Mouse (Mus musculus) lung, embryonic 14.5 days (tissue): Measurements from ENCODE around the gene Cxcl10. TPM values are rescaled to one million over a fixed set of nuclear protein-coding genes. Genes with fewer than 3 reads are reported as not detected.
A peak's percentile ranks its signal among the peaks of the same experiment; 100 is the strongest.

ENCODE experiments used
- ATAC-seq: fragments of 200-750 bp; cut with Nextera tagmentation; 2 replicates; pipeline ENCODE4 v1.8.0; 2017; ENCODE audit warnings: mild to moderate bottlenecking, moderate TSS enrichment, moderate library complexity; ENCODE audit not compliant: insufficient read depth
- DNase-seq: peaks from one replicate; pipeline ENCODE4 v3.0.0-alpha.2; 2015
- H3K27ac ChIP-seq: fragments of 300-500 bp; sonication (generic); 2 replicates; pipeline ENCODE4 v1.5.1; 2014; ENCODE audit warnings: low read depth, mild to moderate bottlenecking, moderate library complexity
- H3K27me3 ChIP-seq: fragments of 300-500 bp; sonication (generic); 2 replicates; pipeline ENCODE4 v1.6.1; 2014; ENCODE audit warnings: low read length, control low read depth; ENCODE audit not compliant: insufficient read depth
- H3K36me3 ChIP-seq: fragments of 300-500 bp; sonication (generic); 2 replicates; pipeline ENCODE4 v1.6.1; 2014; ENCODE audit warnings: control low read depth; ENCODE audit not compliant: insufficient read depth
- H3K4me1 ChIP-seq: fragments of 300-500 bp; sonication (generic); 2 replicates; pipeline ENCODE4 v1.6.1; 2014; ENCODE audit warnings: antibody characterized with exemption, control low read depth; ENCODE audit not compliant: insufficient read depth
- H3K4me2 ChIP-seq: fragments of 300-500 bp; sonication (generic); 2 replicates; pipeline ENCODE4 v1.6.1; 2014; ENCODE audit warnings: mild to moderate bottlenecking
- H3K4me3 ChIP-seq: fragments of 300-500 bp; sonication (generic); 2 replicates; pipeline ENCODE4 v1.5.1; 2014; ENCODE audit warnings: low read depth, low read length
- H3K9ac ChIP-seq: fragments of 300-500 bp; sonication (generic); 2 replicates; pipeline ENCODE4 v1.6.1; 2014
- H3K9me3 ChIP-seq: fragments of 300-500 bp; sonication (generic); 2 replicates; pipeline ENCODE4 v1.6.1; 2016; ENCODE audit warnings: low read depth, low read length, control low read depth
- CTCF ChIP-seq: IDR thresholded peaks from 2 replicates; pipeline ENCODE4 v1.5.1; 2016; ENCODE audit warnings: antibody characterized with exemption, low read depth
- WGBS: fragments of 180-500 bp; shearing (Covaris S2); extraction: QIAGEN DNeasy Blood & Tissue Kit; methylation state at CpG from one replicate; pipeline ENCODE4 v1.1.7; 2014; 5-methylcytosine and 5-hydroxymethylcytosine counted together
- polyA plus RNA-seq: library from polyadenylated mRNA; unstranded; fragments of >200 nt; fragmentation: Nextera tagmentation; extraction: Ambion mirVana; gene quantifications from 2 replicates; pipeline ENCODE4 v1.2.1, GENCODE M21; 2014

Cxcl10 gene
- polyA plus RNA-seq, 1 experiment from 2014 or later, result not detected

DNA sequence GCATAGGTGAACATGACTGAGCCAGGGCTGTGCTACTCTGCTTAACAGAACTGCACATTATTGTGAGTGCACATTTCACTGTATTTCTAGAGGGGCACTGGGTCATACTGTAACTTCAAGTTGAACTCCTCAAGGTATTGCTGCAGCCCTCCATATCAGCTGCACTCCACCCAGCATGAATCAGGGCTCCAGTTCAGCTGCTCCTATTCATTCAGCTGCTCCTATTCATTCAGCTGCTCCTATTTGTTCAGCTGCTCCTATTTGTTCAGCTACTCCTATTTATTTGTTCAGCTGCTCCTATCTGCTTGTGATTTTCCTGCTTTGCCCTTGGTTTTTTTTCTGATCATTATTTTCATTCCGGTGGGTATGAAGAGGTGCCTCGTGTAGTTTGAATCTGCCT lies 41.3 kb upstream of the Cxcl10 start:
- Histone ChIP-seq H3K9ac (no peak overlapping the region), H3K27ac (no peak overlapping the region), H3K4me2 (no peak overlapping the region), H3K9me3 (no peaks in the 10 kb centered on the region), H3K36me3 (no peaks in the 10 kb centered on the region), H3K4me1 (no peaks in the 10 kb centered on the region), H3K4me3 (no peak overlapping the region), H3K27me3 (peaks cover 40% of the 10 kb centered on the region)
- no peak for DNase-seq
- no peak for ATAC-seq
- TF ChIP-seq CTCF, result no peak
- WGBS, result 59% methylated on average over 2 of the region's 2 CpGs

DNA sequence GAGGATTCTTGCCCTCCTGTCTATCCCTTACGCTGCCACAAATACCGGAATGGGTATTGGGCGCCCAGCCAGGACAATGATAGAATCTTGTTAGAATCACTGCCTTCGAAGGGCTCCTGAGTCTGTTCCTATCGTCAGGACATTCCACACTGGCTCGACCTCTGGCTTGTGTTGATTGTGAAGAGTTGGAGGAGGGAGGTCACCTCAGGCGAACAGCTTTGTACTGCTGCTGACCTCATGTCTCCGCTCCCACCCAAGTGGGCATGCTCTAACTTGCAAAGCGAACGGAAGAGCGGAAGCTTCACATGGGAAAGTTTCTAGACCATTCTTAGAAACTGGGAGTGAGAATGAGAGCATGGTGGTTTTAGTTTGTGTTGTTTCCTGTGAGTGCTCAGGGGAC lies 38.7 kb upstream of the Cxcl10 start:
- no peak for DNase-seq
- no peak overlapping the region for H3K27ac ChIP-seq
- H3K27me3 ChIP-seq, result peaks cover 21% of the 10 kb centered on the region
- no peak overlapping the region for H3K4me2 ChIP-seq
- H3K9me3 ChIP-seq, result no peaks in the 10 kb centered on the region
- H3K4me3 ChIP-seq, result no peak overlapping the region
- no peak overlapping the region for H3K9ac ChIP-seq
- TF ChIP-seq CTCF, result no peak
- no peaks in the 10 kb centered on the region for H3K4me1 ChIP-seq
- 57% methylated on average over 11 of the region's 11 CpGs for WGBS
- no peaks in the 10 kb centered on the region for H3K36me3 ChIP-seq
- no peak for ATAC-seq

DNA sequence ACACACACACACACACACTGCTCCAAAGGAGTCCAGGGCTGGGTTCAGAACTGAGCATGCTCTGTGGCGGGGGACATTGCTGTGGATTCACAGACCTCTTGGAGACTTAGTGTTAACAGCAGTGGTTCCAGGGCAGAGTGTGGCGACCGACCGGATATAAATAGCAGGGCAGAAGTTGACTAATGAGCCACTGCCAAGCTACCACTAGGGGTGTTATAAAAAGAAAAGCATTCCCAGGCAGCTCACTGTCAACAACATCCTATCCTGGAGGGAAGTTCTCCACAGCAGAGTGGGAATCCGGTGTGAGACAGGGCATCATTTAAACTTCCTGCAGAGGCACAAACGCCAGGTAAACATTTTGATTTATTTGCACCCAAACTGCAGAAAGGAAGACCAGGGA lies 38.0 kb upstream of the Cxcl10 start:
- no peak overlapping the region for H3K4me3 ChIP-seq
- TF ChIP-seq CTCF, result peak; percentile 51
- H3K4me1 ChIP-seq, result no peaks in the 10 kb centered on the region
- peaks cover 13% of the 10 kb centered on the region for H3K27me3 ChIP-seq
- no peaks in the 10 kb centered on the region for H3K9me3 ChIP-seq
- 18% methylated on average over 6 of the region's 6 CpGs for WGBS
- H3K9ac ChIP-seq, result no peak overlapping the region
- DNase-seq, result peak; percentile 54
- ATAC-seq, result peak; percentile 23; the same call in 1 of the 2 replicates
- no peak overlapping the region for H3K27ac ChIP-seq
- H3K36me3 ChIP-seq, result no peaks in the 10 kb centered on the region
- no peak overlapping the region for H3K4me2 ChIP-seq

DNA sequence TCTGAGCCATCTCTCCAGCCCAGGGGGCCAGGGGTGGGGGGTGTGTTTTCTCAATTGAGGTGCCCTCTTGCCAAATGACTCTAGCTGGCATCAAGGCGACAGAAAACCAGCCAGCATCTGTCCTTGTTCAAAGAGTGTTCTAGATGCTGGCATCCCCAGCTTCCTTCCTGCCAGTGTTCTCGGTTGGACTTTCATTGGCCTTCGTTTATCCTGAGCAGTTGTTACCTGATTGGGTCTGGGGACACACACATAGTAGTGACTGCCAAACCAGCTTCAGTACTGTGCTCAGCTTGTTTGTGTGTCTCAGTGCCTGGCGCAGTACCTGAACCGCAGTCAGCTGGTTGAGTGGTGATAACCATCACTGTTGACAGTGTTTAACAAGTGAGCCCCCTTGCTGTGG lies 37.4 kb upstream of the Cxcl10 start:
- no peak for DNase-seq
- no peak for ATAC-seq
- Histone ChIP-seq H3K27ac (no peak overlapping the region), H3K9ac (no peak overlapping the region), H3K4me3 (no peak overlapping the region), H3K4me2 (no peak overlapping the region), H3K27me3 (peaks cover 8% of the 10 kb centered on the region; the same call in 1 of the 2 replicates), H3K4me1 (no peaks in the 10 kb centered on the region), H3K36me3 (no peaks in the 10 kb centered on the region), H3K9me3 (no peaks in the 10 kb centered on the region)
- 69% methylated on average over 5 of the region's 5 CpGs for WGBS
- no peak for TF ChIP-seq CTCF

DNA sequence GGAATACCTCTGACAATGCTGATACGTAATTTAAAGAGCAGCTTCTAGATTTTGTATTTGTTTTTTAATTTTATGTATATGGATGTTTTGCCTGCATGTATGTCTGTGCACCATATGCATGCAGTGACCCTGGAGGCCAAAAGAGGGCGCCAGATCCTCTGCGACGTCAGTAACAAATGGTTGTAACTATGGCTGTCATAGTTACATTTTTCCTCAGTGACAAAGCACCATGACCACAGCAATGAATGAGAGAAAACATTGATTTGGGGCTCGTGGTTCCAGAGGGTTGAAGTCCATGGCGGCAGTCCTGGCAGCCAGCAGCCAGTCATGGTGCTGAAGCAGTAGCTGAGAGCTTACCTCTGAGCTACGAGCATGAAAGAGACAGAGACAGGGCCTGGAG lies 36.2 kb upstream of the Cxcl10 start:
- DNase-seq (peak; percentile 41), ATAC-seq (no peak; the same call in 1 of the 2 replicates)
- Histone ChIP-seq H3K4me2 (no peak overlapping the region), H3K36me3 (no peaks in the 10 kb centered on the region), H3K4me3 (no peak overlapping the region), H3K9ac (no peak overlapping the region), H3K9me3 (no peaks in the 10 kb centered on the region), H3K4me1 (no peaks in the 10 kb centered on the region), H3K27me3 (no peaks in the 10 kb centered on the region), H3K27ac (no peak overlapping the region)
- TF ChIP-seq CTCF, result peak; percentile 67
- 47% methylated on average over 7 of the region's 7 CpGs for WGBS

DNA sequence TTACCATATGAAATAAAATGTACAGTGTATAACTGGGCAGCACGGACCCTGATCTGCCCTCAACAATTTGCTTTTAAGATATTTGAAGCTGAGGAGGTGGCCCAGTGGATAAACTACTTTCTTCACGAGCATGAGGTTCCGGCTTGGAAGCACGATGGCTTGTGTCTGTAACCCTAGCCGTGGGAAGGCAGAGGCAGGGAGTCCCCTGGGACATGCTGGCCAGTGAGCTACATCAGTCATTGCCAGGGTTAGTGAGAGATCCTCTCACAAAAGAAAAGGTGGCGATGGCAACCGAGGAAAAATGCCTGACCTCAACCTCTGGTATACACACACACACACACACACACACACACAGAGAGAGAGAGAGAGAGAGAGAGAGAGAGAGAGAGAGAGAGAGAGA lies 35.1 kb upstream of the Cxcl10 start:
- no peak overlapping the region for H3K4me2 ChIP-seq
- no peak overlapping the region for H3K27ac ChIP-seq
- no peaks in the 10 kb centered on the region for H3K9me3 ChIP-seq
- H3K4me1 ChIP-seq, result no peaks in the 10 kb centered on the region
- no peak overlapping the region for H3K9ac ChIP-seq
- no peak for ATAC-seq
- DNase-seq, result no peak
- no peak overlapping the region for H3K4me3 ChIP-seq
- 41% methylated on average over 7 of the region's 7 CpGs for WGBS
- no peaks in the 10 kb centered on the region for H3K27me3 ChIP-seq
- H3K36me3 ChIP-seq, result no peaks in the 10 kb centered on the region
- no peak for TF ChIP-seq CTCF

DNA sequence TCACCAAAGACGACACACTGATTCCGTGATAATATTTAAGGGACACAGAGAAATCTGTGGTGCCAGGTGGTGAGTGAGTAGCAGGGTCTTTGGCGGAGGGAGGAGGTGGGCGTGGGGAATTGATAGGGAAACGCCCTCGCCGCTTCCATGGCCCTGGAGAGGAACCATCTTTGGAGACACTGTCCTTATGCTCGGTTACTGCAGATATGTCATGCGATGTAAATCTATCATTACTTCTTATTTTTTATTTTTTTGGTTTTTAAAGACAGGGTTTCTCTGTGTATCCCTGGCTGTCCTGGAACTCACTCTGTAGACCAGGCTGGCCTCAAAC lies 33.6 kb upstream of the Cxcl10 start:
- Histone ChIP-seq H3K9ac (no peak overlapping the region), H3K4me1 (no peaks in the 10 kb centered on the region), H3K4me2 (no peak overlapping the region), H3K36me3 (no peaks in the 10 kb centered on the region), H3K27me3 (no peaks in the 10 kb centered on the region), H3K9me3 (no peaks in the 10 kb centered on the region), H3K4me3 (no peak overlapping the region), H3K27ac (no peak overlapping the region)
- TF ChIP-seq CTCF, result no peak
- no peak for ATAC-seq
- DNase-seq, result no peak
- WGBS, result 53% methylated on average over 9 of the region's 9 CpGs
